Mouse (Mus musculus) ES-E14 (cell line): ENCODE measurements around the gene Mog. TPM values are rescaled to one million over a fixed set of nuclear protein-coding genes. Genes with fewer than 3 reads are reported as not detected.

ENCODE experiments used
- DNase-seq: peaks from one replicate; pipeline ENCODE4 v3.0.0-alpha.2; 2013; ENCODE audit warnings: low read depth, low spot score
- H3K27ac ChIP-seq: 2 replicates; pipeline ENCODE4 v1.5.1; 2012; ENCODE audit warnings: low read depth, mild to moderate bottlenecking, low read length, moderate library complexity, mixed read lengths; ENCODE audit not compliant: poor library complexity, insufficient read depth, severe bottlenecking
- H3K36me3 ChIP-seq: 2 replicates; pipeline ENCODE4 v1.6.1; 2012; ENCODE audit warnings: mild to moderate bottlenecking, low read length, moderate library complexity, mixed read lengths; ENCODE audit not compliant: control insufficient read depth, poor library complexity, insufficient read depth, severe bottlenecking
- H3K4me1 ChIP-seq, 2 experiments: fragments of 150-350 bp in 1 of 2; sonication (generic) in 1 of 2; 2 replicates each; pipeline ENCODE4 v1.6.1; 2012; ENCODE audit warnings: low read length in 2 of 2, mild to moderate bottlenecking in 1 of 2, mixed read lengths in 1 of 2; ENCODE audit not compliant: control insufficient read depth in 2 of 2, insufficient read depth in 2 of 2, poor library complexity in 1 of 2
- H3K4me3 ChIP-seq, 2 experiments: fragments of 150-350 bp in 1 of 2; sonication (generic) in 1 of 2; 2 replicates each; pipeline ENCODE4 v1.5.1; 2012; ENCODE audit warnings: low read length in 2 of 2, low read depth in 1 of 2, mild to moderate bottlenecking in 1 of 2, mixed read lengths in 1 of 2; ENCODE audit not compliant: insufficient read depth in 1 of 2, poor library complexity in 1 of 2, severe bottlenecking in 1 of 2
- H3K9ac ChIP-seq: 2 replicates; pipeline ENCODE4 v1.6.1; 2012; ENCODE audit warnings: low read depth, mild to moderate bottlenecking, low read length, mixed read lengths; ENCODE audit not compliant: poor library complexity, insufficient read depth, severe bottlenecking
- H3K9me3 ChIP-seq: fragments of 150-350 bp; sonication (generic); 2 replicates; pipeline ENCODE4 v1.6.1; 2012; ENCODE audit warnings: low read depth, mild to moderate bottlenecking, low read length; ENCODE audit not compliant: control insufficient read depth, insufficient read depth
- CHD2 ChIP-seq: IDR thresholded peaks from 2 replicates; pipeline ENCODE4 v1.6.1; 2014; ENCODE audit warnings: mild to moderate bottlenecking, low read depth, low read length, inconsistent platforms
- HCFC1 ChIP-seq: IDR thresholded peaks from 2 replicates; pipeline ENCODE4 v1.6.1; 2012; ENCODE audit warnings: low read length, inconsistent platforms, borderline replicate concordance; ENCODE audit not compliant: insufficient read depth
- MAFK ChIP-seq: IDR thresholded peaks from 2 replicates; pipeline ENCODE4 v1.6.1; 2014; ENCODE audit warnings: mild to moderate bottlenecking, low read depth, low read length, inconsistent platforms; ENCODE audit not compliant: insufficient read depth
- ZC3H11A ChIP-seq: IDR thresholded peaks from 2 replicates; pipeline ENCODE4 v1.6.1; 2012; ENCODE audit warnings: low read depth, mild to moderate bottlenecking, inconsistent platforms, low read length, borderline replicate concordance
- ZNF384 ChIP-seq: IDR thresholded peaks from 2 replicates; pipeline ENCODE4 v1.6.1; 2012; ENCODE audit warnings: low read depth, low read length, inconsistent platforms
- in situ Hi-C, 2 experiments: fragments of 600-800 bp; cut with MboI; formaldehyde crosslinking; loops; one replicate each; pipeline ENCODE4 v1.15.1; 2025; ENCODE audit warnings: low sequenced_read_pairs in 2 of 2, inconsistent platforms in 1 of 2; ENCODE audit not compliant: unreplicated experiment in 2 of 2
- total RNA-seq: library from RNA; depleted of rRNA; stranded (reverse); fragments of 300-350 nt; gene quantifications from 2 replicates; pipeline ENCODE4 v1.2.3, GENCODE M21; 2012; rRNA removed

Gene Mog
- 0.62 and 0.85 TPM in 2 replicates for total RNA-seq

DNA sequence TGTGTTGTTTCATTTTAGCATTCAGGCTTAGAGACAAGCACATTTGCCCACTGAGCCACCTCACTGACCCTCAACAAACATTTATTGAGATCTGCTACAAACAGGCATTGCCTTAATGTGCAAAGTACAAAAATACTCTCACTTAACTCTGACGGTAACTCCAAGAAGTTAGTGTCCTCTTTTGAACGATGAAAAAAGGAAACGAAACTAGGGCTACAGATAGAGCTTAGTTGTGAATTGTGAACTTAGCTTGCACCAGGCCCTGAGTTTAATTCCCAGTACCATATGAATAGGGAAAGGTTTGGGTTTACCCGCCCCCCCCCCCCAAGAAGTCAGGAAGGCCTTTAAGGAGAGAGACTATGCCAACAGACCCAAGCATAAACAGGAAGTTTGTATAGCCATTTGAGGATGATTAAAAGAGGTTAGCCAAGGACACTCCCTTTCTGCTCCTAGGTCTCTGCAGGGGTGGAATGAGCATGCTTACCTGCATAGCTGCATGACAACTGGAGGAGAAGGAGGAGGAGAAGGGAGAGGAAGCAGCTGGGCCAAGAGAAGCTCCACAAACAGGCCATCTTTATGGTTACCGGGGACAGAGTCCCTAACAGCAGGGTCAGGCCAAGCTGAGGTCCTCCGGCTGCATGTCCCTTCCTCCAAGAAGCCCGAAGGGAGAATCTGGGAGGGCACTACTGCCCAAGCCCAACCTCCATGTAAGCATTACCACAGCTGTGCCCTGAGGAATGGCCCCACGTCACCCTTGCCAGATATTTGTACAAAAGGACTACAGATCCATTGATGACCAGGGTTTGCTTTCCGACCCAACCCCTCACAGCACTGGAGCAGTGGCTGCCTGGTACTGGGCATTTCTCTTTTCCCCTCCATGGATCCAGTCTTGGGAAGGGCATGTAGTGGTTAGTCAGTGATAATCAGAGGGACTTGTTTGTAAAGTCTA, at the start of gene Mog:
Mog (minus strand) TSS at position 771 of the 949 bp plus-strand sequence.
- peaks cover 10% of the 10 kb centered on the region in 2 experiments; a peak in 3 of 4 replicates for H3K4me1 ChIP-seq
- no peak for DNase-seq
- no peak within 1 kb of the TSS for H3K4me3 ChIP-seq
- no peaks in the 10 kb centered on the region for H3K9me3 ChIP-seq
- peak within 1 kb of the TSS; percentile 56 for H3K27ac ChIP-seq
- no peaks in the 10 kb centered on the region for H3K36me3 ChIP-seq
- in situ Hi-C loops: no loop called here
- no peak for TF ChIP-seq CHD2
- no peak for TF ChIP-seq ZC3H11A
- TF ChIP-seq HCFC1: no peak
- no peak for TF ChIP-seq MAFK
- no peak for TF ChIP-seq ZNF384
- 0 out of 2 replicates have a peak within 1 kb of the TSS, but pooled peaks have one; percentile 23 for H3K9ac ChIP-seq

DNA sequence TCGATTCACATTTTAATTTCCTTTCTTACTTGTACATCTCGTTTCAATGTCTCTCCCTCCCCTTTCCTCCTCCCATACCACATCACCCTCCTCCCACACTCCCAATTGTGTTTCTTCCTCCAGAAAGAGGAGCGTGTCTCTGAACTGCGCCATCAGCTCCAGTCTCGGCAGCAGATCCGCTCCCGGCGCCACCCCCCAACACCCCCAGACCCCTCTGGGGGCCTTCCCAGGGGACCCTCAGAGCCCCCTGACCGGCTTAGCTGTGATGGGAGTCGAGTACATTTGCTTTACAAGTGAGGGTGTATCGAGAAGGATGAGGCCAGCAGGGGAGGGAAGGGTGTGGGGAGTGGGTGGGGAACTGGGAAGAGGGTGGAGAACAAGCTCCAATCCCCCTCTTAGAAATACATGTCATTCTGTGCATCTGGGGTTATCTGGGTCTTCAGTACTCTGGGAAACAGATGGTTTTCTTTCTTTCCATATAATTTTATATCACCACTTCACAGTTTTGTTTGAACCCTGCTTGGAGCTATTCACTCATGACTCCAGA, 49.6 kb upstream of the Mog start:
- in situ Hi-C loops: no loop called here
- H3K9me3 ChIP-seq: no peaks in the 10 kb centered on the region
- H3K9ac ChIP-seq: peak overlapping the region; percentile 62; the same call in 1 of the 2 replicates
- H3K27ac ChIP-seq: peak overlapping the region; percentile 87
- H3K4me3 ChIP-seq: peak overlapping the region; percentile 38 to 43; a peak in 2 of 4 replicates
- DNase-seq: no peak
- TF ChIP-seq ZNF384 (no peak), HCFC1 (no peak), ZC3H11A (no peak), CHD2 (no peak), MAFK (no peak)
- peaks cover 15 to 24% of the 10 kb centered on the region in 2 experiments for H3K4me1 ChIP-seq
- H3K36me3 ChIP-seq: peaks cover 72% of the 10 kb centered on the region

DNA sequence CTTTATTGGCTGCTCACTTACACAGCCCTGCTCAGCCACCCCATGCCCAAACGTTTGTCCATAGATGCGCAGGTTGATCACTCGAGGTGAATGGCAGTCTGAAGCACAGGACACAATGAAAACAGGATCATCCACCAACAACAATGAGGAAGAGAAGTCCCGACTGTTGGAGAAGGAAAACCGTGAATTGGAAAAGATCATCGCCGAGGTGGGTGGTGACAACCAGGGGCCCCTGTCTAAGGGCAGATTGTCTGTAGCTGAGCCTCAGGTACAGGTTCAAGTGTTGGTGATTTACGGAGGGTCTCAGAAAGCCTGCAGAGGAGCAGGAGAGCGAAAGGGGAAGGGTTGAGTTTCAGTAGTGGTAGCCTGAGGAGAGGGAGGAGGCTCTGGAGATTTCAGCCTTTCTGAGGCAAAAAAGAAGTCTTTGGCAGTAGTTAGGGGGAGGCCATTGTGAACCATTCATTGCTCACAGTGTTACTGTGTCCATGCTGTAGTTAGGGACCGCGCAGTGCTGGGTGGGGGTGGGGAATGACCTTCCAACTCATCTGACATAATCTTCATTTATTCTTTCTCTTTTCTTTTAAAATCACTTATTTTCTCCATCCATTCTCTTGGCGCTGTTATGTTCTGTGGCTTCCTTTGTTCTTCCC, 49.0 kb upstream of the Mog start:
- Histone ChIP-seq H3K4me3 (peak overlapping the region; percentile 38 to 43; a peak in 3 of 4 replicates), H3K9ac (no peak overlapping the region; the same call in 1 of the 2 replicates), H3K36me3 (peaks cover 76% of the 10 kb centered on the region), H3K9me3 (no peaks in the 10 kb centered on the region), H3K4me1 (peaks cover 9 to 22% of the 10 kb centered on the region in 2 experiments), H3K27ac (peak overlapping the region; percentile 87)
- in situ Hi-C loops: no loop called here
- no peak for DNase-seq
- TF ChIP-seq MAFK (no peak), HCFC1 (no peak), CHD2 (no peak), ZNF384 (no peak), ZC3H11A (no peak)

DNA sequence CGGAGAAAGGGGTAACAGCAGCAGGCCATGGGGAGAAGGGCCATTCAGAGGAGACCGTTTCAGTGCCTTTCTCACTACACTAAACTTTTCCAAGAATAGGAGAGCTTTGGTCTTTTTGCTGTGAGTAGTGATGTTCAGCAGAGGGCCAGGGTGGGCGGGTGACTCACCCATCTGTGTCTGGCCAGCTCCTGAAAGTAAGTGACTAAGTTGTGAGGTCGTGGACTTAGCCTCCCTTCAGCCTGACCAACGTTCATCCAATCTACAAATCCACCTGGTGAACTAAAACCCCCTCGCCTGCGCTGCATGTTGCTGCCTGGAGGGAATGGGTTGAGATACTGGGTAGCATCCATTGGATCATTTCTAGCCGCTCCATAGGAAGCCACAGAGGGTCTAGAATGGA, 46.9 kb upstream of the Mog start:
- H3K9me3 ChIP-seq: no peaks in the 10 kb centered on the region
- in situ Hi-C loops: no loop called here
- no peak for TF ChIP-seq HCFC1
- TF ChIP-seq ZNF384: no peak
- TF ChIP-seq CHD2: no peak
- no peak for TF ChIP-seq MAFK
- TF ChIP-seq ZC3H11A: no peak
- H3K4me1 ChIP-seq: peaks cover 9 to 13% of the 10 kb centered on the region in 2 experiments
- H3K4me3 ChIP-seq: no peak overlapping the region
- H3K27ac ChIP-seq: peak overlapping the region; percentile 26; the same call in 1 of the 2 replicates
- DNase-seq: no peak
- no peak overlapping the region for H3K9ac ChIP-seq
- peaks cover 73% of the 10 kb centered on the region for H3K36me3 ChIP-seq
